Mouse (Mus musculus) C2C12 (cell line): ENCODE data around the gene Tyw1. TPM values are rescaled to one million over a fixed set of nuclear protein-coding genes. Genes with fewer than 3 reads are reported as not detected.

Source experiments
- H3K27me3 ChIP-seq: one replicate; pipeline ENCODE4 v1.6.1; 2011; ENCODE audit not compliant: control insufficient read depth, insufficient read depth, insufficient read length
- H3K36me3 ChIP-seq: one replicate; pipeline ENCODE4 v1.6.1; 2011; ENCODE audit not compliant: control insufficient read depth, insufficient read depth
- H3K4me3 ChIP-seq: one replicate; pipeline ENCODE4 v1.5.1; 2011; ENCODE audit warnings: mild to moderate bottlenecking, control low read depth; ENCODE audit not compliant: poor library complexity, insufficient read depth, severe bottlenecking
- H3K79me2 ChIP-seq: one replicate; pipeline ENCODE4 v1.6.1; 2011; ENCODE audit not compliant: control insufficient read depth, insufficient read depth
- H3K79me3 ChIP-seq: one replicate; pipeline ENCODE4 v1.6.1; 2011; ENCODE audit warnings: low read depth, control low read depth
- H3ac ChIP-seq: one replicate; pipeline ENCODE3; 2011; ENCODE audit warnings: low read depth; ENCODE audit not compliant: control insufficient read depth, insufficient read length
- CEBPB ChIP-seq: IDR thresholded peaks from one replicate; pipeline ENCODE4 v1.6.1; 2011; ENCODE audit warnings: low read depth, mild to moderate bottlenecking, control low read depth, moderate library complexity
- CTCF ChIP-seq: IDR thresholded peaks from one replicate; pipeline ENCODE4 v1.5.1; 2011; ENCODE audit not compliant: control insufficient read depth, insufficient read depth, insufficient read length
- FOSL1 ChIP-seq: IDR thresholded peaks from one replicate; pipeline ENCODE4 v1.8.0; 2011; ENCODE audit warnings: mild to moderate bottlenecking, low read length; ENCODE audit not compliant: poor library complexity, insufficient read depth, severe bottlenecking
- MAX ChIP-seq: IDR thresholded peaks from one replicate; pipeline ENCODE4 v1.6.1; 2011; ENCODE audit warnings: mild to moderate bottlenecking, control low read depth
- MYOD1 ChIP-seq: IDR thresholded peaks from one replicate; pipeline ENCODE4 v1.6.1; 2011; ENCODE audit warnings: low read depth; ENCODE audit not compliant: control insufficient read depth, insufficient read length
- MYOG ChIP-seq: IDR thresholded peaks from one replicate; pipeline ENCODE4 v1.6.1; 2011; ENCODE audit not compliant: control insufficient read depth, insufficient read length; ENCODE audit errors: extremely low read depth
- USF1 ChIP-seq: IDR thresholded peaks from one replicate; pipeline ENCODE4 v1.6.1; 2011; ENCODE audit warnings: low read depth, mild to moderate bottlenecking, control low read depth, moderate library complexity
- polyA plus RNA-seq: library from polyadenylated mRNA; unstranded; fragments of >200 nt; fragmentation: generic; extraction: Trizol; gene quantifications from one replicate; pipeline ENCODE4 v1.2.1, GENCODE M21; 2012; ENCODE audit warnings: missing spikeins

Gene Tyw1
- polyA plus RNA-seq, 1 experiment, result 24.2 TPM

GRCm38 (mm10) chr5:130384222-130384912 lies 128.9 kb downstream of the Tyw1 start, which contains the start of gene A330070K13Rik:
A330070K13Rik (minus strand) TSS chr5:130384631.
- H3K36me3 ChIP-seq, result no peaks in the 10 kb centered on the region
- no peak within 1 kb of the TSS for H3ac ChIP-seq
- H3K79me3 ChIP-seq, result no peaks in the 10 kb centered on the region
- peaks cover 3% of the 10 kb centered on the region for H3K27me3 ChIP-seq
- no peaks in the 10 kb centered on the region for H3K79me2 ChIP-seq
- TF ChIP-seq FOSL1 (no peak), CTCF (no peak), CEBPB (no peak), MYOG (no peak), MAX (no peak), MYOD1 (no peak), USF1 (no peak)
- no peak within 1 kb of the TSS for H3K4me3 ChIP-seq

- no peak overlapping the region for H3ac ChIP-seq
- no peak for TF ChIP-seq MAX
- TF ChIP-seq CEBPB, result no peak
- no peak for TF ChIP-seq CTCF
- TF ChIP-seq MYOG, result no peak
- no peak for TF ChIP-seq FOSL1
- no peak for TF ChIP-seq MYOD1
- TF ChIP-seq USF1, result no peak
- peaks cover 3% of the 10 kb centered on the region for H3K27me3 ChIP-seq
- no peaks in the 10 kb centered on the region for H3K79me2 ChIP-seq
- no peak overlapping the region for H3K4me3 ChIP-seq
- no peaks in the 10 kb centered on the region for H3K79me3 ChIP-seq
- H3K36me3 ChIP-seq, result no peaks in the 10 kb centered on the region
These were observed 131.0 kb downstream of the Tyw1 start for GRCm38 (mm10) chr5:130386418-130386817.

Other genes with a start within 250 kb of the Tyw1 start
- gene Asl, start 226.4 kb upstream of the Tyw1 start, polyA plus RNA-seq, result 26.4 TPM
- gene Crcp, start 226.3 kb upstream of the Tyw1 start, polyA plus RNA-seq, result 32.6 TPM
- 22.3 TPM for gene Tpst1, start 182.3 kb upstream of the Tyw1 start, polyA plus RNA-seq
- 2.4 TPM for gene Kctd7, start 110.8 kb upstream of the Tyw1 start, polyA plus RNA-seq
- gene Rabgef1, start 83.8 kb upstream of the Tyw1 start, polyA plus RNA-seq, result 14.3 TPM
- gene Tmem248, start 38.5 kb upstream of the Tyw1 start, polyA plus RNA-seq, result 26.9 TPM
- 43.2 TPM for gene Sbds, start 89 bp upstream of the Tyw1 start, polyA plus RNA-seq
- 0.02 TPM for gene Caln1, start 113.8 kb downstream of the Tyw1 start, polyA plus RNA-seq
- not detected for gene A330070K13Rik, start 129.0 kb downstream of the Tyw1 start, polyA plus RNA-seq